Mouse (Mus musculus): ENCODE results near the gene Ints1. TPM values are rescaled to one million over a fixed set of nuclear protein-coding genes. Genes with fewer than 3 reads are reported as not detected.

Ints1 gene
- polyA plus RNA-seq, 1 experiment from 2014 or later = 35.9 TPM

GRCm38 (mm10) chr5:139815964-139816363 is 40.5 kb upstream of the Ints1 start:
- Histone ChIP-seq H3K4me1 (ENCODE audit: control insufficient read depth, insufficient read depth, low read length) (no peaks in the 10 kb centered on the region), H3K4me2 (ENCODE audit: low read depth) (no peak overlapping the region), H3K27me3 (ENCODE audit: control insufficient read depth, insufficient read depth, low read length) (peaks cover 16% of the 10 kb centered on the region), H3K9me3 (ENCODE audit: control insufficient read depth, low read length) (no peaks in the 10 kb centered on the region), H3K27ac (ENCODE audit: low read depth, low read length) (no peak overlapping the region), H3K9ac (ENCODE audit: low read length) (no peak overlapping the region), H3K36me3 (ENCODE audit: control insufficient read depth, insufficient read depth, low read length) (no peaks in the 10 kb centered on the region), H3K4me3 (ENCODE audit: low read depth, low read length) (no peak overlapping the region)
- DNase-seq (ENCODE audit: low spot score) (no peak), ATAC-seq (ENCODE audit: insufficient read depth, low FRiP score, low TSS enrichment) (no peak)
- 81% methylated on average over 6 of the region's 6 CpGs for WGBS

DNA sequence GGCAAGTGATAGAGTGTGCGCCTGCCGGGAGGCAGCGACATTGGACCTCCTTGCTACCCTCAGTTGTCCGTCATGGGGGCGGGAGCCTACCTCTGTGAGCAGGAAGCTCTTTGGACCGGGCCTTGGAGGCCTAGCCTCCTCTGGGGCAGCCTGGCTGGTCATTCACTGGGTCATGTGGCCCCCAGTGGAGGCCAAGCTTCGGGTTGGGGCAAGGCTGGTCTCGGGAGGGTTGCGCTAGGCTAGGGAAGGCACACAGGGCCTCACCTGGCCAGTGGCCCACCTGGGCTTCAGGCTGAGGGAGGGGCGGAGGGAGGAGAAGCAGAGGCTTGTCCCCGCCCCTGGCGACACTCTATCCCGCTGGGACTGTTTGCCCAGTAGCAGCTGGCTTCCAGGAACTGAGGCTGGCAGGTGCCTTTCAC is 38.5 kb upstream of the Ints1 start:
- no peak overlapping the region for H3K27ac ChIP-seq (ENCODE audit: low read depth, low read length)
- H3K9ac ChIP-seq (ENCODE audit: low read length) = no peak overlapping the region
- H3K36me3 ChIP-seq (ENCODE audit: control insufficient read depth, insufficient read depth, low read length) = no peaks in the 10 kb centered on the region
- WGBS = 10% methylated on average over 13 of the region's 13 CpGs
- H3K4me2 ChIP-seq (ENCODE audit: low read depth) = no peak overlapping the region
- no peak overlapping the region for H3K4me3 ChIP-seq (ENCODE audit: low read depth, low read length)
- H3K9me3 ChIP-seq (ENCODE audit: control insufficient read depth, low read length) = no peaks in the 10 kb centered on the region
- H3K4me1 ChIP-seq (ENCODE audit: control insufficient read depth, insufficient read depth, low read length) = no peaks in the 10 kb centered on the region
- H3K27me3 ChIP-seq (ENCODE audit: control insufficient read depth, insufficient read depth, low read length) = peaks cover 16% of the 10 kb centered on the region
- DNase-seq (ENCODE audit: low spot score) (no peak), ATAC-seq (ENCODE audit: insufficient read depth, low FRiP score, low TSS enrichment) (no peak)

DNA sequence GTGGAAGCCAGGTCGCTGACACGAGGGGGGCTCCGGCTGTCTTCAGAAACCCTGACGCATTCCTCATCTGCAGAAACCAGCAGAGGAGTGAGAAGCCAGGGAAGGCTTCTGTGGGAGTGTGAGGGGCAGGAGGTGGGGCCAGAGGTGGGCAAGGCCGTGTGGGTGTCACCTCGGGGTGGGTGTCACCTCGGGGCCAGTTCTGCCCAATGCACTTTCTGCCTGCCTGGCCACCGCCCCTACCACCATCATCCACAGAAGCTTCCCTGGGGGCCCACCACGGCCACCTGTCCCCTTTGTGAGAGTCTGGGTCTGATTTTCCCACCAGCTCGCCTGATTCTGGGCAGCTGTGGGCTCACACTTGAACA is 37.6 kb upstream of the Ints1 start:
- Histone ChIP-seq H3K9ac (ENCODE audit: low read length) (no peak overlapping the region), H3K36me3 (ENCODE audit: control insufficient read depth, insufficient read depth, low read length) (no peaks in the 10 kb centered on the region), H3K27ac (ENCODE audit: low read depth, low read length) (no peak overlapping the region), H3K4me1 (ENCODE audit: control insufficient read depth, insufficient read depth, low read length) (no peaks in the 10 kb centered on the region), H3K4me3 (ENCODE audit: low read depth, low read length) (no peak overlapping the region), H3K4me2 (ENCODE audit: low read depth) (no peak overlapping the region), H3K9me3 (ENCODE audit: control insufficient read depth, low read length) (no peaks in the 10 kb centered on the region), H3K27me3 (ENCODE audit: control insufficient read depth, insufficient read depth, low read length) (peaks cover 16% of the 10 kb centered on the region)
- WGBS = 39% methylated on average over 10 of the region's 10 CpGs
- ATAC-seq (ENCODE audit: insufficient read depth, low FRiP score, low TSS enrichment) (no peak), DNase-seq (ENCODE audit: low spot score) (no peak)

DNA sequence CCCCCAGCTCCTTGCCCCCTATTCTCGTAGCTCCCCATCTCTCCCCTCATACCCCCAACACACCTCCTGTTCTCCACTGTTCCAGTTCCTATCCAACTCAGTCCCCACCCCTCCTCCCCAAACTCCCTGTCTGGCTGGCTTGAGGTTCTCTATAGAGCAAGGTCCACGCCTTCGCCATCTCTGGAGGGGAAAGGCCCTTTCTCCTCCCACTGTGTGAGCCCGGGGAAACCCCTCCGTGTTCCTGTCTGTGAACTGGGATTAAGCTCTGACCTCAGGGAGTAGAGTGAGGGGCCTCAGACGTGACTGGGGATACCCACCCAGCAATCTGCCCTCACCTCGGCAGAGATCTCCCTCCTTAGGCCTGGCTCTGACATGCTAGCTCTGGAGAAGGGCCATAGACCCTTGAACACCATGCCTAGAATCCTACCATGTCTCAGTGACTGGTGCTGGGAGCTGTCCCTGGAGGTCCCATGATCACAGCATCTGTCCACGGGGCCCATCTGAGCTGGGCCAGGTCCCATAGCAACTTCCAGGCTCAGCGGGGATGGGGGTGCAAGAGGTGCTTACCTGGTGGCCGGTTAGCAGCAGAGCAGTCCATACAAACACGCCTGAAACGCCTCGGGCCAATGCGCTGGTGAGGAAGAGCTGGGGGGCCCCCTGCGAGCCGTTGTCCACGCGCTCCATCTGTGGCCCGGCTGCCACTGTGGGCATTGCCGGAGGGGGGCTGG is 37.1 kb upstream of the Ints1 start:
- H3K4me2 ChIP-seq (ENCODE audit: low read depth) = no peak overlapping the region

DNA sequence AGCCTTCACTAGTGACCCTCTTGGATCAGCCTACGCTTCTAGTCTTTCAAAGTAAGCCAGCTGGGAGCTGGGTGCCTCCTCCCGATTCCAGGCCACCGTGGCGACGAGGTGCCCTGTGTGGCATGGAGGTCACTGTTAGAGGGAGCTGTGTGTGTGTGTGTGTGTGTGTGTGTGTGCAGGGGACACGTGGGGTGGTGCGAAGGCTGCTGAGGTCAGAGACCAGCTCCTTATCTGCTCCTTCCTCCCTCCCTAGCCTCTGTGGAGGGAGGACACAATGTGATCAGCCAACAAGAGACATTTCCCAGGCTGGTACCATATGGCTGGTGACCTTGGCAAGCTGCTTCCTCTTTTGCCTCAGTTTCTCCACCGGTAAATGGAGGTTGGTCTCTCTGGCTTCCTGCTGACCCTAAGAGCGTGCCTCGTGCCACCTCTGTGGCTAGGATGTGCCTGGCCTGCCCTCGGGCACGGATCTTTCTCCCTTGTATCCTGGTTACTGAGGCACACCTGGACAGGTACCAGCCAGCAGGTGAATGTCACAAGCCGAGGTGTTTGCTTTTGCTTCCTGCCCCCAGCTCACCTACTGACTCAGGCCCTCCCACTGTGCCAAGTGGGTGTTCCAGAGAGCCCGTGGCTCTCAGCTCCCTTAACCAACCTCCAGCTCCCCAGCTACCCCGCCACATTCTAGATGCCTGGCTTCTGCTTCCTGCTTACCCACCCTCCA is 36.4 kb upstream of the Ints1 start:
- Histone ChIP-seq H3K27ac (ENCODE audit: low read depth, low read length) (no peak overlapping the region), H3K27me3 (ENCODE audit: control insufficient read depth, insufficient read depth, low read length) (peaks cover 16% of the 10 kb centered on the region), H3K9me3 (ENCODE audit: control insufficient read depth, low read length) (no peaks in the 10 kb centered on the region), H3K4me2 (ENCODE audit: low read depth) (no peak overlapping the region), H3K9ac (ENCODE audit: low read length) (no peak overlapping the region), H3K4me1 (ENCODE audit: control insufficient read depth, insufficient read depth, low read length) (no peaks in the 10 kb centered on the region), H3K36me3 (ENCODE audit: control insufficient read depth, insufficient read depth, low read length) (no peaks in the 10 kb centered on the region), H3K4me3 (ENCODE audit: low read depth, low read length) (no peak overlapping the region)
- DNase-seq (ENCODE audit: low spot score) (no peak), ATAC-seq (ENCODE audit: insufficient read depth, low FRiP score, low TSS enrichment) (no peak)
- WGBS = 84% methylated on average over 15 of the region's 15 CpGs

More for the DNA sequence above, 37.1 kb upstream of the Ints1 start:
- ATAC-seq (ENCODE audit: insufficient read depth, low FRiP score, low TSS enrichment) (no peak), DNase-seq (ENCODE audit: low spot score) (no peak)
- Histone ChIP-seq H3K4me1 (ENCODE audit: control insufficient read depth, insufficient read depth, low read length) (no peaks in the 10 kb centered on the region), H3K9me3 (ENCODE audit: control insufficient read depth, low read length) (no peaks in the 10 kb centered on the region), H3K27ac (ENCODE audit: low read depth, low read length) (no peak overlapping the region), H3K9ac (ENCODE audit: low read length) (no peak overlapping the region), H3K4me3 (ENCODE audit: low read depth, low read length) (no peak overlapping the region), H3K36me3 (ENCODE audit: control insufficient read depth, insufficient read depth, low read length) (no peaks in the 10 kb centered on the region), H3K27me3 (ENCODE audit: control insufficient read depth, insufficient read depth, low read length) (peaks cover 16% of the 10 kb centered on the region)
- WGBS = 73% methylated on average over 20 of the region's 20 CpGs

DNA sequence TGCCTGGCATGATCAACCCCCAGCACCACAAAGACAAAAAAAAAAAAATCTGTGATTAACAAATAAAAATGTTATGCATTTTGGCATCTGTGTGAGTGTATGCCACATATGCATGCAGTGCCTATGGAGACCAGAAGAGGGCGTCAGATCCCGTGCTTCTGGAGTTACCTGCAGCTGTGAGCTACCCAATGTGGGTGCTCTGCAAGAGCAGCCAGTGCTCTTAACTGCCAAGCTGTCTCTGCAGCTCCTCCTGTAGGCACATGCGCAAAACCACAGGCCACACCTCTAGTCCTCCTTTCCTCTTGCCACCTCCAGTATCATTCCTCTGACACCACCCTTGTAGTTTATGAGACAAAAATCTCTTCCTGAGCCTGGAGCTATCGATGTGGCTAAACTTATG is 33.9 kb upstream of the Ints1 start:
- 59% methylated on average over 4 of the region's 4 CpGs for WGBS
- no peak for DNase-seq (ENCODE audit: low spot score)
- Histone ChIP-seq H3K27ac (ENCODE audit: low read depth, low read length) (no peak overlapping the region), H3K27me3 (ENCODE audit: control insufficient read depth, insufficient read depth, low read length) (peaks cover 15% of the 10 kb centered on the region), H3K4me3 (ENCODE audit: low read depth, low read length) (no peak overlapping the region), H3K4me2 (ENCODE audit: low read depth) (no peak overlapping the region), H3K9me3 (ENCODE audit: control insufficient read depth, low read length) (no peaks in the 10 kb centered on the region), H3K36me3 (ENCODE audit: control insufficient read depth, insufficient read depth, low read length) (no peaks in the 10 kb centered on the region), H3K4me1 (ENCODE audit: control insufficient read depth, insufficient read depth, low read length) (no peaks in the 10 kb centered on the region), H3K9ac (ENCODE audit: low read length) (no peak overlapping the region)
- no peak for ATAC-seq (ENCODE audit: insufficient read depth, low FRiP score, low TSS enrichment)

GRCm38 (mm10) chr5:139805924-139806323 is 30.4 kb upstream of the Ints1 start:
- ATAC-seq (ENCODE audit: insufficient read depth, low FRiP score, low TSS enrichment) (no peak), DNase-seq (ENCODE audit: low spot score) (no peak)
- Histone ChIP-seq H3K4me3 (ENCODE audit: low read depth, low read length) (no peak overlapping the region), H3K4me2 (ENCODE audit: low read depth) (no peak overlapping the region), H3K9ac (ENCODE audit: low read length) (no peak overlapping the region), H3K9me3 (ENCODE audit: control insufficient read depth, low read length) (no peaks in the 10 kb centered on the region), H3K27ac (ENCODE audit: low read depth, low read length) (no peak overlapping the region), H3K27me3 (ENCODE audit: control insufficient read depth, insufficient read depth, low read length) (no peaks in the 10 kb centered on the region), H3K4me1 (ENCODE audit: control insufficient read depth, insufficient read depth, low read length) (peaks cover 8% of the 10 kb centered on the region), H3K36me3 (ENCODE audit: control insufficient read depth, insufficient read depth, low read length) (peaks cover 2% of the 10 kb centered on the region; the same call in 1 of the 2 replicates)
- 92% methylated on average over 8 of the region's 8 CpGs for WGBS

- WGBS = 86% methylated on average over 11 of the region's 11 CpGs
These were observed 29.2 kb upstream of the Ints1 start for GRCm38 (mm10) chr5:139804573-139805111.

More at GRCm38 (mm10) chr5:139804573-139805111, 29.2 kb upstream of the Ints1 start:
- DNase-seq (ENCODE audit: low spot score) (no peak), ATAC-seq (ENCODE audit: insufficient read depth, low FRiP score, low TSS enrichment) (no peak)
- H3K27me3 ChIP-seq (ENCODE audit: control insufficient read depth, insufficient read depth, low read length) = no peaks in the 10 kb centered on the region
- H3K9me3 ChIP-seq (ENCODE audit: control insufficient read depth, low read length) = no peaks in the 10 kb centered on the region
- peaks cover 8% of the 10 kb centered on the region for H3K4me1 ChIP-seq (ENCODE audit: control insufficient read depth, insufficient read depth, low read length)
- no peak overlapping the region for H3K4me2 ChIP-seq (ENCODE audit: low read depth)
- peaks cover 4% of the 10 kb centered on the region; the same call in 1 of the 2 replicates for H3K36me3 ChIP-seq (ENCODE audit: control insufficient read depth, insufficient read depth, low read length)
- H3K4me3 ChIP-seq (ENCODE audit: low read depth, low read length) = no peak overlapping the region
- H3K9ac ChIP-seq (ENCODE audit: low read length) = no peak overlapping the region
- no peak overlapping the region for H3K27ac ChIP-seq (ENCODE audit: low read depth, low read length)

Measured in neural tube, embryonic 11.5 days (tissue).